Mouse (Mus musculus) cortical plate, adult 2 months (tissue): ENCODE measurements at regions not wholly inside any gene's neighbourhood (a gene's known extent, or its start where the extent isn't known, plus 50 kb on each side); places are given as distances from the start of the nearest gene placed in this dataset.

ENCODE experiments used
- CTCF ChIP-seq: fragments of 200-500 bp; IDR thresholded peaks from 2 replicates; pipeline ENCODE4 v1.5.1; 2011; ENCODE audit warnings: mild to moderate bottlenecking, control low read depth, low read length; ENCODE audit not compliant: insufficient read depth; ENCODE audit errors: extremely low read depth
- POLR2A ChIP-seq: fragments of 200-500 bp; IDR thresholded peaks from 2 replicates; pipeline ENCODE4 v1.6.1; 2011; ENCODE audit warnings: mild to moderate bottlenecking, low read length, control low read depth; ENCODE audit not compliant: insufficient read depth; ENCODE audit errors: extremely low read depth

DNA sequence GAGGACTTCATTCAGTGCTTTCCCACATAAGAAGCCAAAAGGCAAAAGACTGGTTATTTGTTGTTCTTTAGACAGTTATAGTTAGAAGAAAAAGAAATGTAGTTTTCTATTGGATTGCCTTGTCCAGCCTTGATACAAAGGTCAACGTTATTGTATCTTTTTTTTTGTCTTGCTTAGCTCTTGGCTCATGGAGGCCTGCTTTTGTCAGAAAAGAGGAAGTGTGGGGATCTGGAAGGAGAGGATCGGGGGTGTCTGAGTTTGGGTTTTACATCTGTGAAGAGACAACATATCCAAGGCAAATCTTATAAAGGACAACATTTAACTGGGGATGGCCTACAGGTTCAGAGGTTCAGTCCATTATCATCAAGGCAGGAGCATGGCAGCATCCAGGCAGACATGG, 185.3 kb downstream of the Atxn7l3b start:
- TF ChIP-seq CTCF = no peak
- no peak for TF ChIP-seq POLR2A
